20 mouse cellular contexts compared by ENCODE assay signal in genomic region chr6:136072326-136073054, GRCm38 (mm10).
A peak's percentile ranks its signal among the peaks of the same experiment; 100 is the strongest.
DNase-seq lines count a peak whose midpoint lies in the region; ATAC-seq and TF ChIP-seq lines count a peak whose summit lies in the region.
"Had no signal": no experiment of that assay in that cellular context is flagged by ENCODE, and none has a peak within 500 bp of the region (broad histone marks: within the 10 kb centered on the region; RNA-seq: fewer than 3 reads in every experiment).

No protein-coding gene starts in this region.

- ATAC-seq in frontal cortex, adult (ENCODE audit: low TSS enrichment): peak; percentile 78
- ATAC-seq: activated CD4-positive, CD25-positive, alpha-beta regulatory T cell, adult 4 months; hindbrain, embryonic 16.5 days; inflammation-experienced regulatory T-cells, adult 6 months; intestine, postnatal 0 days; Patski had no signal

- peak; percentile 42 to 47 for DNase-seq in cerebellum, postnatal 14 days
- no peak for DNase-seq in cerebellum, postnatal 4 days (ENCODE audit: low spot score in 2 of 2)
- no peak for DNase-seq in frontal cortex, postnatal 10 days (ENCODE audit: low spot score in 2 of 2)
- peak; percentile 44 for DNase-seq in right cerebral cortex, adult 18-20 months
- no peak for DNase-seq in right cerebral cortex, postnatal 36 days (ENCODE audit: low spot score in 2 of 2)
- DNase-seq in brain, embryonic 14.5 days (ENCODE audit: low read depth): peak; percentile 35
- DNase-seq in embryo, embryonic 9.5 days (ENCODE audit: extremely low spot score): no peak
- DNase-seq: adrenal gland, postnatal 14 days; cerebellum, adult 8-10 months; cerebellum, postnatal 36 days; gastrocnemius, adult 2 months; gastrocnemius, postnatal 25 days; heart, postnatal 10 days; heart, postnatal 4 days had no signal

- no peak for TF ChIP-seq CTCF in brain, embryonic 14.5 days (IDR thresholded peaks at IDR 0.05; ENCODE audit: borderline replicate concordance, extremely low read depth, insufficient read depth, insufficient read length)

- no peak for TF ChIP-seq POLR2A in brain, embryonic 14.5 days (IDR thresholded peaks at IDR 0.05; ENCODE audit: borderline replicate concordance, extremely low read depth, insufficient read depth, insufficient read length, poor library complexity, severe bottlenecking)

Comparison
In these comparisons a context has a peak if more than half of its experiments do, and no peak if none do; other contexts are left out.
1. DNase-seq: peak in cerebellum, postnatal 14 days (2 of 2), right cerebral cortex, adult 18-20 months (single experiment) and brain, embryonic 14.5 days (single experiment); none in cerebellum, postnatal 4 days (0 of 2), frontal cortex, postnatal 10 days (0 of 2), right cerebral cortex, postnatal 36 days (0 of 2) and embryo, embryonic 9.5 days (single experiment).